Mouse (Mus musculus) E14TG2a.4 (cell line): ENCODE results near the gene Lix1.

Experiments used
- H3K27me3 ChIP-seq: 2 replicates; pipeline ENCODE4 v1.6.1; 2014; ENCODE audit warnings: low read length, control low read depth; ENCODE audit not compliant: insufficient read depth
- H3K36me3 ChIP-seq: 2 replicates; pipeline ENCODE4 v1.6.1; 2014; ENCODE audit warnings: low read length, control low read depth; ENCODE audit not compliant: insufficient read depth
- H3K4me1 ChIP-seq: replicated peaks from 2 replicates; pipeline ENCODE4 v1.6.1; 2014; ENCODE audit warnings: low read depth, low read length, control low read depth
- H3K4me3 ChIP-seq: replicated peaks from 2 replicates; pipeline ENCODE4 v1.5.1; 2014; ENCODE audit warnings: mild to moderate bottlenecking, low read length
- H3K9me3 ChIP-seq: 2 replicates; pipeline ENCODE4 v1.6.1; 2014; ENCODE audit warnings: low read length, control low read depth
- CTCF ChIP-seq: conservative IDR thresholded peaks from 2 replicates; pipeline ENCODE4 v1.5.1; 2014; ENCODE audit warnings: low read length
- NANOG ChIP-seq: IDR thresholded peaks from 2 replicates; pipeline ENCODE4 v1.6.1; 2014; ENCODE audit warnings: borderline replicate concordance, low read length, mixed read lengths
- POU5F1 ChIP-seq: IDR thresholded peaks from 2 replicates; pipeline ENCODE4 v1.6.1; 2014; ENCODE audit warnings: low read length, borderline replicate concordance

The Lix1 gene

GRCm38 (mm10) chr17:17402222-17403004 is at the start of gene Lix1:
Gene Lix1 (plus strand): TSS chr17:17402672.
- no peaks in the 10 kb centered on the region for H3K27me3 ChIP-seq
- no peak for TF ChIP-seq POU5F1
- peak; percentile 22; the same call in 1 of the 2 replicates for TF ChIP-seq NANOG
- peak; percentile 54 for TF ChIP-seq CTCF
- no peaks in the 10 kb centered on the region for H3K9me3 ChIP-seq
- H3K36me3 ChIP-seq: no peaks in the 10 kb centered on the region
- H3K4me3 ChIP-seq: 0 out of 2 replicates have a peak within 1 kb of the TSS, but pooled peaks have one; percentile 14
- peaks cover 46% of the 10 kb centered on the region for H3K4me1 ChIP-seq

- Histone ChIP-seq H3K27me3 (no peaks in the 10 kb centered on the region), H3K4me1 (peaks cover 19% of the 10 kb centered on the region), H3K9me3 (no peaks in the 10 kb centered on the region), H3K4me3 (peak overlapping the region; percentile 89), H3K36me3 (peaks cover 27% of the 10 kb centered on the region)
- TF ChIP-seq CTCF (no peak), NANOG (no peak), POU5F1 (no peak)
These were observed 28.9 kb upstream of the Lix1 start for GRCm38 (mm10) chr17:17373550-17373917.

- Histone ChIP-seq H3K4me1 (peaks cover 19% of the 10 kb centered on the region), H3K4me3 (peak within 1 kb of the TSS; percentile 89), H3K36me3 (peaks cover 33% of the 10 kb centered on the region), H3K9me3 (no peaks in the 10 kb centered on the region), H3K27me3 (no peaks in the 10 kb centered on the region)
- TF ChIP-seq NANOG (no peak), CTCF (no peak), POU5F1 (no peak)
These were observed 28.3 kb upstream of the Lix1 start, which contains the start of gene Riok2 for GRCm38 (mm10) chr17:17373918-17374910. Gene Riok2 (plus strand): TSS chr17:17374309.

- Histone ChIP-seq H3K36me3 (peaks cover 38% of the 10 kb centered on the region), H3K27me3 (no peaks in the 10 kb centered on the region), H3K4me3 (peak overlapping the region; percentile 89), H3K4me1 (peaks cover 22% of the 10 kb centered on the region), H3K9me3 (no peaks in the 10 kb centered on the region)
- TF ChIP-seq POU5F1 (no peak), NANOG (no peak), CTCF (no peak)
These were observed 26.9 kb upstream of the Lix1 start for GRCm38 (mm10) chr17:17375581-17375980.

GRCm38 (mm10) chr17:17383703-17384102 is 18.8 kb upstream of the Lix1 start:
- Histone ChIP-seq H3K27me3 (no peaks in the 10 kb centered on the region), H3K9me3 (no peaks in the 10 kb centered on the region), H3K4me1 (peaks cover 16% of the 10 kb centered on the region), H3K36me3 (peaks cover 82% of the 10 kb centered on the region), H3K4me3 (no peak overlapping the region)
- TF ChIP-seq POU5F1 (no peak), CTCF (no peak), NANOG (no peak)

GRCm38 (mm10) chr17:17384502-17384901 is 18.0 kb upstream of the Lix1 start:
- Histone ChIP-seq H3K4me1 (peaks cover 24% of the 10 kb centered on the region), H3K9me3 (no peaks in the 10 kb centered on the region), H3K36me3 (peaks cover 85% of the 10 kb centered on the region), H3K27me3 (no peaks in the 10 kb centered on the region), H3K4me3 (no peak overlapping the region)
- no peak for TF ChIP-seq CTCF
- TF ChIP-seq POU5F1: no peak
- no peak for TF ChIP-seq NANOG

GRCm38 (mm10) chr17:17386117-17386516 is 16.4 kb upstream of the Lix1 start:
- no peak overlapping the region for H3K4me3 ChIP-seq
- peaks cover 88% of the 10 kb centered on the region for H3K36me3 ChIP-seq
- peaks cover 17% of the 10 kb centered on the region for H3K4me1 ChIP-seq
- H3K27me3 ChIP-seq: no peaks in the 10 kb centered on the region
- H3K9me3 ChIP-seq: no peaks in the 10 kb centered on the region
- TF ChIP-seq NANOG: no peak
- TF ChIP-seq POU5F1: no peak
- peak; percentile 13 for TF ChIP-seq CTCF

- peaks cover 78% of the 10 kb centered on the region for H3K36me3 ChIP-seq
- no peak overlapping the region for H3K4me3 ChIP-seq
- H3K27me3 ChIP-seq: no peaks in the 10 kb centered on the region
- no peaks in the 10 kb centered on the region for H3K9me3 ChIP-seq
- peaks cover 27% of the 10 kb centered on the region for H3K4me1 ChIP-seq
- TF ChIP-seq CTCF: no peak
- no peak for TF ChIP-seq POU5F1
- TF ChIP-seq NANOG: no peak
These were observed 10.6 kb upstream of the Lix1 start for GRCm38 (mm10) chr17:17391823-17392222.
